Mouse (Mus musculus): ENCODE results near the gene Steap3.

Gene Steap3

GRCm38 (mm10) chr1:120171819-120172521 lies 100.5 kb downstream of the Steap3 start:
- H3K4me3 ChIP-seq (replicated peaks; ENCODE audit: low read length), result no peak overlapping the region
- TF ChIP-seq CTCF (conservative IDR thresholded peaks at IDR 0.05; ENCODE audit: low read length) (peak; percentile 29), NANOG (IDR thresholded peaks at IDR 0.05; ENCODE audit: borderline replicate concordance, low read length) (no peak)

DNA sequence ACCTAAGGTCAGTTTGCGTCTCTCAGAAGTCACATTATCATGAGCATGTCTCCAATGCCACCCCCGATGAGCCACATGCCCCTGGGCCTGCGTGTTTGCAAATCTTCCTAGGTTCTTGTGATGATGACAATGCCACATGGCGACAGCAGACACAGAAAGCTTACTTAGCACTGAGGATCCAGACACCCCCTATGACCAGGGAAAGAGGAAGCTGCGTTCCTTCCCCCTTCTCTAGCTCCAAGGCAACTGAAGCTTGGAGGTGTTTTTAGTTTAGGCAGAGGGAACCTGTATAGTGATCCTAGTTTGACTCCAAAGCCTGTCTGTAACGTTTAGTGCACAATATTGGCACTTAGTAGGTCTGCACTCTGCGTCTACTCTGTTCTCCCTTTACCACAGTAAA lies 102.2 kb downstream of the Steap3 start:
- H3K4me3 ChIP-seq (replicated peaks; ENCODE audit: low read length), result no peak overlapping the region
- no peaks in the 10 kb centered on the region for H3K9me3 ChIP-seq (ENCODE audit: low read length)
- no peaks in the 10 kb centered on the region for H3K4me1 ChIP-seq (replicated peaks; ENCODE audit: low read depth, low read length)
- no peak for TF ChIP-seq NANOG (IDR thresholded peaks at IDR 0.05; ENCODE audit: borderline replicate concordance, low read length)
- no peak for TF ChIP-seq CTCF (conservative IDR thresholded peaks at IDR 0.05; ENCODE audit: low read length)
- TF ChIP-seq POU5F1 (IDR thresholded peaks at IDR 0.05; ENCODE audit: borderline replicate concordance, low read length), result no peak
- H3K27me3 ChIP-seq (ENCODE audit: insufficient read depth, low read length), result no peaks in the 10 kb centered on the region
- H3K36me3 ChIP-seq (ENCODE audit: insufficient read depth, low read length), result no peaks in the 10 kb centered on the region

More at GRCm38 (mm10) chr1:120171819-120172521, 100.5 kb downstream of the Steap3 start:
- Histone ChIP-seq H3K9me3 (ENCODE audit: low read length) (no peaks in the 10 kb centered on the region), H3K36me3 (ENCODE audit: insufficient read depth, low read length) (no peaks in the 10 kb centered on the region), H3K4me1 (replicated peaks; ENCODE audit: low read depth, low read length) (no peaks in the 10 kb centered on the region), H3K27me3 (ENCODE audit: insufficient read depth, low read length) (no peaks in the 10 kb centered on the region)

DNA sequence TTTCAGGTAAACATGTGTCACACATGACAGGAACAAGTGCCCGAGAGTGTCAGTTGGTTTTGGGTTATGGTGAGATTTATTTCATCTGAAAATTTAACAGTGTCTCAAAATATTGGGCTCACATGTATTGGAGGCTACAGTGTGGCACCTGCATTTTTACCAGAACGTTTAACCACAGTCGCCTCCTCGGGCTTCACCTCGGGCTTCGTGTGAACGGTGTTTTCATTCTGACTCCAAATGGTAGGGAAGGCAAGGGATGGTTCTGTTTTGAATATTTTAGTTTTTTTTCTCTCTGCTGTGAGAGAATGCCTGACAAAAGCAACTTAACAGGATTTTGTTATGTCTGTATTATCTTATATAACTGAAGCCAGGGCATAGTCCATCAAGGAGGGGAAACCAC lies 103.8 kb downstream of the Steap3 start:
- H3K4me1 ChIP-seq (replicated peaks; ENCODE audit: low read depth, low read length), result no peaks in the 10 kb centered on the region
- H3K9me3 ChIP-seq (ENCODE audit: low read length), result no peaks in the 10 kb centered on the region
- TF ChIP-seq NANOG (IDR thresholded peaks at IDR 0.05; ENCODE audit: borderline replicate concordance, low read length), result no peak
- no peak for TF ChIP-seq CTCF (conservative IDR thresholded peaks at IDR 0.05; ENCODE audit: low read length)
- no peak for TF ChIP-seq POU5F1 (IDR thresholded peaks at IDR 0.05; ENCODE audit: borderline replicate concordance, low read length)
- H3K4me3 ChIP-seq (replicated peaks; ENCODE audit: low read length), result no peak overlapping the region
- H3K27me3 ChIP-seq (ENCODE audit: insufficient read depth, low read length), result no peaks in the 10 kb centered on the region
- no peaks in the 10 kb centered on the region for H3K36me3 ChIP-seq (ENCODE audit: insufficient read depth, low read length)

GRCm38 (mm10) chr1:120168016-120168415 lies 104.5 kb downstream of the Steap3 start:
- H3K9me3 ChIP-seq (ENCODE audit: low read length), result no peaks in the 10 kb centered on the region
- no peaks in the 10 kb centered on the region for H3K4me1 ChIP-seq (replicated peaks; ENCODE audit: low read depth, low read length)
- no peaks in the 10 kb centered on the region for H3K27me3 ChIP-seq (ENCODE audit: insufficient read depth, low read length)
- no peak overlapping the region for H3K4me3 ChIP-seq (replicated peaks; ENCODE audit: low read length)
- no peak for TF ChIP-seq NANOG (IDR thresholded peaks at IDR 0.05; ENCODE audit: borderline replicate concordance, low read length)
- no peak for TF ChIP-seq POU5F1 (IDR thresholded peaks at IDR 0.05; ENCODE audit: borderline replicate concordance, low read length)
- no peak for TF ChIP-seq CTCF (conservative IDR thresholded peaks at IDR 0.05; ENCODE audit: low read length)
- H3K36me3 ChIP-seq (ENCODE audit: insufficient read depth, low read length), result no peaks in the 10 kb centered on the region

DNA sequence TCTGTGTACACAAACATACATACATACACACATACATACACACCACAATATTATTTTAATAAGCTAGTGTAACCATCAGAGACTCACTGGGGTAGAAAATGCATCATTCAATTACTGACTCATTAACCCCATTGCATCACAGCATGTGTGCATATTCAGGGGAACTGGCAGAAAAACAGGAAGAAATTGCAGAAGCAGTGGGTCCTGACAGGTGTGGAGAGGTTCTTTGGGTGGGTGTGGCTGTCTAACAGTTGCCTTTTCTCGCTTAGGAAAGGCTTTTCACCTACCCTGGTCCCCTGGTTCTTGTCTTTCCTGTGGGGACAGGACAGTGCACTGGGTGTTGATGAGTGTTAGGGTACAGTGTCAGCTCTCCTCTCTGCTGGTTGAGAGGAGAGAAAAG lies 109.9 kb downstream of the Steap3 start:
- no peak overlapping the region for H3K4me3 ChIP-seq (replicated peaks; ENCODE audit: low read length)
- no peaks in the 10 kb centered on the region for H3K36me3 ChIP-seq (ENCODE audit: insufficient read depth, low read length)
- no peaks in the 10 kb centered on the region for H3K4me1 ChIP-seq (replicated peaks; ENCODE audit: low read depth, low read length)
- H3K27me3 ChIP-seq (ENCODE audit: insufficient read depth, low read length), result no peaks in the 10 kb centered on the region
- no peak for TF ChIP-seq POU5F1 (IDR thresholded peaks at IDR 0.05; ENCODE audit: borderline replicate concordance, low read length)
- no peak for TF ChIP-seq NANOG (IDR thresholded peaks at IDR 0.05; ENCODE audit: borderline replicate concordance, low read length)
- no peak for TF ChIP-seq CTCF (conservative IDR thresholded peaks at IDR 0.05; ENCODE audit: low read length)
- no peaks in the 10 kb centered on the region for H3K9me3 ChIP-seq (ENCODE audit: low read length)

DNA sequence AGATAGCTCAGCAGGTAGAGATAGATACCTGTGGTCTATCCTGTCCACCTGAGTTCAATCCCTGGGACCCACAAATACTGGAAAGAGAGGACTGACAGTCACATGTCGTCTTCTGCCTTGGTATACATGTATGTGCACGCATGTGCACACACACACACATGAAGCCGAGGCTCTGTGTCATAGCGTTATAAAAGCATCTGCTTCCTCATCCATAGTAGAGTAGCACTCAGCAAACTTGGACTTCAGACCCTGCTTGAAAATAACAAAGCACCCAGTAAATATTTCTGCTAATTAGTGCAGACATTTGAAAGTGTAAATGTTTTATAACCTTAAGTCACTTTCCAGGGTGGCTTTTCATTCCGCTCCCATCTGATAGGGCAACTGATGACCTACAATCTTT lies 111.0 kb downstream of the Steap3 start:
- TF ChIP-seq POU5F1 (IDR thresholded peaks at IDR 0.05; ENCODE audit: borderline replicate concordance, low read length) (no peak), NANOG (IDR thresholded peaks at IDR 0.05; ENCODE audit: borderline replicate concordance, low read length) (no peak), CTCF (conservative IDR thresholded peaks at IDR 0.05; ENCODE audit: low read length) (no peak)

GRCm38 (mm10) chr1:120158474-120159127 lies 113.9 kb downstream of the Steap3 start:
- no peak for TF ChIP-seq NANOG (IDR thresholded peaks at IDR 0.05; ENCODE audit: borderline replicate concordance, low read length)
- TF ChIP-seq CTCF (conservative IDR thresholded peaks at IDR 0.05; ENCODE audit: low read length), result no peak
- no peak for TF ChIP-seq POU5F1 (IDR thresholded peaks at IDR 0.05; ENCODE audit: borderline replicate concordance, low read length)
- Histone ChIP-seq H3K4me3 (replicated peaks; ENCODE audit: low read length) (no peak overlapping the region), H3K9me3 (ENCODE audit: low read length) (no peaks in the 10 kb centered on the region), H3K36me3 (ENCODE audit: insufficient read depth, low read length) (no peaks in the 10 kb centered on the region), H3K27me3 (ENCODE audit: insufficient read depth, low read length) (no peaks in the 10 kb centered on the region), H3K4me1 (replicated peaks; ENCODE audit: low read depth, low read length) (no peaks in the 10 kb centered on the region)

More for the DNA sequence above, 111.0 kb downstream of the Steap3 start:
- no peaks in the 10 kb centered on the region for H3K9me3 ChIP-seq (ENCODE audit: low read length)
- no peaks in the 10 kb centered on the region for H3K36me3 ChIP-seq (ENCODE audit: insufficient read depth, low read length)
- H3K4me3 ChIP-seq (replicated peaks; ENCODE audit: low read length), result no peak overlapping the region
- H3K27me3 ChIP-seq (ENCODE audit: insufficient read depth, low read length), result no peaks in the 10 kb centered on the region
- H3K4me1 ChIP-seq (replicated peaks; ENCODE audit: low read depth, low read length), result no peaks in the 10 kb centered on the region

- Histone ChIP-seq H3K4me1 (replicated peaks; ENCODE audit: low read depth, low read length) (no peaks in the 10 kb centered on the region), H3K9me3 (ENCODE audit: low read length) (no peaks in the 10 kb centered on the region)
- TF ChIP-seq CTCF (conservative IDR thresholded peaks at IDR 0.05; ENCODE audit: low read length) (peak; percentile 91), NANOG (IDR thresholded peaks at IDR 0.05; ENCODE audit: borderline replicate concordance, low read length) (no peak)
Observed at GRCm38 (mm10) chr1:120155325-120155724, 117.2 kb downstream of the Steap3 start.

More at GRCm38 (mm10) chr1:120155325-120155724, 117.2 kb downstream of the Steap3 start:
- Histone ChIP-seq H3K4me3 (replicated peaks; ENCODE audit: low read length) (no peak overlapping the region), H3K27me3 (ENCODE audit: insufficient read depth, low read length) (no peaks in the 10 kb centered on the region), H3K36me3 (ENCODE audit: insufficient read depth, low read length) (peaks cover 8% of the 10 kb centered on the region; the same call in 1 of the 2 replicates)
